Mouse (Mus musculus) common myeloid progenitor, adult 5-6 weeks (primary cell): ENCODE measurements around the gene Pacs2. TPM values are rescaled to one million over a fixed set of nuclear protein-coding genes. Genes with fewer than 3 reads are reported as not detected.

ENCODE experiments used
- ATAC-seq: replicated peaks from 2 replicates; pipeline ENCODE4 v1.8.0; 2016; ENCODE audit warnings: low read depth, mild to moderate bottlenecking, moderate TSS enrichment, inconsistent platforms; ENCODE audit not compliant: poor library complexity, severe bottlenecking
- total RNA-seq: library from RNA; stranded (forward); fragments of 200-1000, 187-1606 nt; gene quantifications from 2 replicates; pipeline ENCODE4 v1.2.3, GENCODE M21; 2017

Gene Pacs2
- total RNA-seq, 1 experiment from 2014 or later: 15.9 TPM

DNA sequence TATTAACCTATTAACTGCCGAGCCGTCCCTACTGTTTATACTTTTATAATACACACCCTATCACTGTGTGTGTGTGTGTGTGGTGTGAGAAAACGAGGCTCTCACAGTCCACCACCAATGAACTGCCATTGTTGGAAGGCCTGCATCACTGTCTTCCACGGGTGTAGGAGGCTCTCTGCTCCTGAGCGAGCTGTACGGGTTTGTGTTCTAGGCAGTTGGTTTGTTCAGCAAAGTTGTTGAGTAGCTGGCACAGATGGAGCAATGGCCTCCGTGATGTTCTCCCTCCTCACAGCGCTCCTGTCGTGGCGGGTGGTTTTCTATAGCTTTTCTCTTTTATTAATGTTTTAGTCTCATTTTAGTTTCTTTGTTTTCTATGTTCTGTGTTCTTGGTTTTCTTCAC lies 95.5 kb downstream of the Pacs2 start:
- no peak for ATAC-seq

DNA sequence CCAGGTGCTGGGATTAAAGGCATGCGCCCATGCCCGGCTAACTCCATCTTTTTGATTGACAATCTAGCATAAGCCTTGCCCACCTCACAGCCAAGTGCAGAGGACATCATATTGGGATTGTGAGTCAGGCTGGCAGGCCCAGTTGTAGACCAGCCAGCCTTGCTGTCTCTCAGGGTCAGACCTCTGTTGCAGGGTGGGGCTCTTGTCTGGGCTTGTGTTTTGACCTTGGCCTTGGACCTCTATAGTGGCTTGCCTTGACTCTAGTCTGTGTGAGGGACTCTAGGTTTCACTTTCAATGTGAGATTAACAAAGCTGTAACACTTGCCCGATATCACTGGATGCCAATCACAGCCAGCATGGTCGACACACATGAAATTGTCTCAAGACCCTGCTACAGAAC lies 99.8 kb downstream of the Pacs2 start:
- ATAC-seq: no peak

- ATAC-seq: no peak
These were observed 100.7 kb downstream of the Pacs2 start for GRCm38 (mm10) chr12:113114856-113115538.

GRCm38 (mm10) chr12:113119516-113120410 lies 105.5 kb downstream of the Pacs2 start:
- peak; percentile 88 for ATAC-seq

Other genes starting within 250 kb of the Pacs2 start
- not detected in 2 replicates for gene Ahnak2, start 211.9 kb upstream of the Pacs2 start, total RNA-seq
- gene Clba1, start 205.6 kb upstream of the Pacs2 start, total RNA-seq: 0.18 TPM in 1 of 2 replicates, not detected in the other
- gene Cdca4, start 185.1 kb upstream of the Pacs2 start, total RNA-seq: 59.4 and 64.7 TPM in 2 replicates
- 5.4 and 9.3 TPM in 2 replicates for gene Gpr132, start 146.3 kb upstream of the Pacs2 start, total RNA-seq
- 1.5 and 6.3 TPM in 2 replicates for gene Jag2, start 84.7 kb upstream of the Pacs2 start, total RNA-seq
- 17.4 and 27.8 TPM in 2 replicates for gene Nudt14, start 72.4 kb upstream of the Pacs2 start, total RNA-seq
- 3.2 and 7.4 TPM in 2 replicates for gene Btbd6, start 38.0 kb upstream of the Pacs2 start, total RNA-seq
- 52.4 and 55.2 TPM in 2 replicates for gene Brf1, start 13.8 kb upstream of the Pacs2 start, total RNA-seq
- gene Tex22, start 60.0 kb downstream of the Pacs2 start, total RNA-seq: not detected in 2 replicates
- 46.9 and 53.3 TPM in 2 replicates for gene Mta1, start 83.8 kb downstream of the Pacs2 start, total RNA-seq
- 6.3 and 7.3 TPM in 2 replicates for gene Crip2, start 125.7 kb downstream of the Pacs2 start, total RNA-seq
- 337 and 338 TPM in 2 replicates for gene Crip1, start 131.8 kb downstream of the Pacs2 start, total RNA-seq
- 19.2 and 19.6 TPM in 2 replicates for gene Tedc1, start 141.9 kb downstream of the Pacs2 start, total RNA-seq
- 1.2 TPM in 1 of 2 replicates, not detected in the other for gene Tmem121, start 171.4 kb downstream of the Pacs2 start, total RNA-seq